Mouse (Mus musculus) small intestine, adult 2 months (tissue): Measurements from ENCODE around the gene Arid5a.

ENCODE experiments used
- CTCF ChIP-seq: fragments of 200-500 bp; IDR thresholded peaks from 2 replicates; pipeline ENCODE4 v1.5.1; 2012; ENCODE audit warnings: low read depth, mild to moderate bottlenecking, control low read depth, inconsistent platforms, low read length, moderate library complexity, mixed read lengths; ENCODE audit not compliant: insufficient replicate concordance, insufficient read length; ENCODE audit errors: extremely low read depth
- POLR2A ChIP-seq: fragments of 200-500 bp; IDR thresholded peaks from 2 replicates; pipeline ENCODE4 v1.6.1; 2012; ENCODE audit warnings: low read depth, mild to moderate bottlenecking, control low read depth, inconsistent platforms, low read length, moderate library complexity

GRCm38 (mm10) chr1:36281849-36282248, 25.7 kb upstream of the Arid5a start:
- no peak for TF ChIP-seq CTCF
- no peak for TF ChIP-seq POLR2A
